Comparison of ENCODE assay signal across 29 mouse cellular contexts in genomic region chr17:26784525-26784924, GRCm38 (mm10). TPM values are rescaled to one million over a fixed set of nuclear protein-coding genes. Genes with fewer than 3 reads are reported as not detected.
DNase-seq lines count a peak whose midpoint lies in the region; ATAC-seq and TF ChIP-seq lines count a peak whose summit lies in the region.
"Had no signal": no experiment of that assay in that cellular context is flagged by ENCODE, and none has a peak within 500 bp of the region (broad histone marks: within the 10 kb centered on the region; RNA-seq: fewer than 3 reads in every experiment).

No protein-coding gene starts in this region.

- no peak overlapping the region for H3K9ac ChIP-seq in liver, embryonic 11.5 days (ENCODE audit: low read depth, low read length)
- H3K9ac ChIP-seq in liver, postnatal 0 days (replicated peaks): no peak overlapping the region
- H3K9ac ChIP-seq in stomach, postnatal 0 days (ENCODE audit: low read length): no peak overlapping the region
- H3K9ac ChIP-seq: embryonic facial prominence, embryonic 12.5 days; hindbrain, embryonic 12.5 days; intestine, embryonic 15.5 days; limb, embryonic 15.5 days; lung, embryonic 14.5 days; midbrain, embryonic 12.5 days; neural tube, embryonic 13.5 days had no signal

- intact Hi-C loops in gastrocnemius, postnatal 14 days (cut with DNase I; ENCODE audit: low total_unique reads): no loop called here

- H3K4me3 ChIP-seq in liver, embryonic 11.5 days (ENCODE audit: low read depth, low read length): no peak overlapping the region
- H3K4me3 ChIP-seq in liver, postnatal 0 days (ENCODE audit: low read depth, low read length): no peak overlapping the region
- no peak overlapping the region for H3K4me3 ChIP-seq in stomach, postnatal 0 days (ENCODE audit: low read depth, low read length)
- H3K4me3 ChIP-seq: embryonic facial prominence, embryonic 12.5 days; hindbrain, embryonic 12.5 days; intestine, embryonic 15.5 days; limb, embryonic 10.5 days; limb, embryonic 15.5 days; midbrain, embryonic 12.5 days; neural tube, embryonic 13.5 days had no signal

- no peak overlapping the region for H3K4me2 ChIP-seq in liver, embryonic 11.5 days
- H3K4me2 ChIP-seq in liver, postnatal 0 days (ENCODE audit: low read depth, low read length): no peak overlapping the region
- no peak overlapping the region for H3K4me2 ChIP-seq in stomach, postnatal 0 days (replicated peaks; ENCODE audit: low read depth)
- H3K4me2 ChIP-seq: embryonic facial prominence, embryonic 12.5 days; hindbrain, embryonic 12.5 days; intestine, embryonic 15.5 days; limb, embryonic 15.5 days; lung, embryonic 14.5 days; midbrain, embryonic 12.5 days; neural tube, embryonic 13.5 days had no signal

- ATAC-seq in liver, embryonic 11.5 days (replicated peaks; ENCODE audit: low FRiP score): no peak
- ATAC-seq in liver, postnatal 0 days: no peak
- ATAC-seq in stomach, postnatal 0 days (ENCODE audit: low FRiP score, low TSS enrichment): no peak
- ATAC-seq: CD4-positive, CD25-positive, alpha-beta regulatory T cell, adult 4 months; forebrain, embryonic 16.5 days; hindbrain, postnatal 0 days; intestine, embryonic 15.5 days had no signal

- H3K36me3 ChIP-seq in liver, embryonic 11.5 days (ENCODE audit: control insufficient read depth, insufficient read depth, low read length): peaks cover 17% of the 10 kb centered on the region
- peaks cover 40% of the 10 kb centered on the region for H3K36me3 ChIP-seq in liver, postnatal 0 days (replicated peaks; ENCODE audit: insufficient read depth, low read length)
- H3K36me3 ChIP-seq in stomach, postnatal 0 days (ENCODE audit: control insufficient read depth, insufficient read depth, low read length): peaks cover 4% of the 10 kb centered on the region; the same call in 1 of the 2 replicates

- no peaks in the 10 kb centered on the region for H3K27me3 ChIP-seq in liver, embryonic 11.5 days (replicated peaks; ENCODE audit: control insufficient read depth, insufficient read depth, low read length)
- no peaks in the 10 kb centered on the region for H3K27me3 ChIP-seq in liver, postnatal 0 days (ENCODE audit: insufficient read depth, low read length)
- H3K27me3 ChIP-seq in stomach, postnatal 0 days (ENCODE audit: control insufficient read depth, insufficient read depth, low read length): no peaks in the 10 kb centered on the region
- H3K27me3 ChIP-seq: embryonic facial prominence, embryonic 12.5 days; hindbrain, embryonic 12.5 days; intestine, embryonic 15.5 days; limb, embryonic 15.5 days; neural tube, embryonic 13.5 days had no signal

- WGBS in liver, embryonic 11.5 days: 86% methylated on average over 8 of the region's 8 CpGs
- WGBS in liver, postnatal 0 days (ENCODE audit: insufficient replicate concordance): 75% methylated on average over 8 of the region's 8 CpGs
- WGBS in stomach, postnatal 0 days: 86% methylated on average over 8 of the region's 8 CpGs

- no peaks in the 10 kb centered on the region for H3K9me3 ChIP-seq in liver, embryonic 11.5 days (ENCODE audit: control insufficient read depth, low read length)
- H3K9me3 ChIP-seq in liver, postnatal 0 days (ENCODE audit: low read length): no peaks in the 10 kb centered on the region
- H3K9me3 ChIP-seq in stomach, postnatal 0 days (ENCODE audit: control insufficient read depth, low read length): no peaks in the 10 kb centered on the region
- H3K9me3 ChIP-seq: embryonic facial prominence, embryonic 12.5 days; hindbrain, embryonic 12.5 days; intestine, embryonic 15.5 days; limb, embryonic 10.5 days; limb, embryonic 15.5 days; midbrain, embryonic 12.5 days; neural tube, embryonic 13.5 days had no signal

- DNase-seq in c-Kit-positive CD71-positive TER-119-positive erythroid progenitor cells, embryonic 14.5 days (ENCODE audit: low spot score): peak; percentile 48
- peak; percentile 17 for DNase-seq in liver, embryonic 11.5 days (ENCODE audit: low spot score)
- no peak for DNase-seq in liver, postnatal 0 days
- peak; percentile 12 for DNase-seq in stomach, postnatal 0 days (ENCODE audit: low spot score)
- DNase-seq in gastrocnemius, postnatal 14 days: no peak
- no peak for DNase-seq in left cerebral cortex, adult 11 months (ENCODE audit: low spot score)
- DNase-seq in adipocyte (ENCODE audit: low spot score): no peak
- DNase-seq: adrenal gland, adult 2 months; adrenal gland, postnatal 36 days; cerebellum, adult 11 months; cerebellum, adult 9-10 months; cerebellum, postnatal 36 days; embryo, embryonic 11 days; kidney, adult 8-10 months; layer of hippocampus, postnatal 36 days; lung, embryonic 14.5 days; lung, postnatal 14 days; thymus, adult 2 months had no signal

- peaks cover 7% of the 10 kb centered on the region; the same call in 1 of the 2 replicates for H3K4me1 ChIP-seq in liver, embryonic 11.5 days (replicated peaks; ENCODE audit: control insufficient read depth, insufficient read depth, low read length)
- H3K4me1 ChIP-seq in liver, postnatal 0 days (ENCODE audit: insufficient read depth): peaks cover 13% of the 10 kb centered on the region
- no peaks in the 10 kb centered on the region for H3K4me1 ChIP-seq in stomach, postnatal 0 days (replicated peaks; ENCODE audit: control insufficient read depth, insufficient read depth)

- no peak for TF ChIP-seq CTCF in liver, postnatal 0 days (IDR thresholded peaks at IDR 0.05; ENCODE audit: low read depth)
- no peak for TF ChIP-seq CTCF in stomach, postnatal 0 days (IDR thresholded peaks at IDR 0.05; ENCODE audit: low read depth)

- TF ChIP-seq EP300 in liver, postnatal 0 days (IDR thresholded peaks at IDR 0.05; ENCODE audit: low read depth): peak; percentile 51; the same call in 1 of the 2 replicates
- no peak for TF ChIP-seq EP300 in stomach, postnatal 0 days (optimal IDR thresholded peaks at IDR 0.05)

- no peak overlapping the region for H3K27ac ChIP-seq in liver, embryonic 11.5 days (ENCODE audit: low read depth, low read length)
- H3K27ac ChIP-seq in liver, postnatal 0 days (ENCODE audit: low read depth): no peak overlapping the region
- no peak overlapping the region for H3K27ac ChIP-seq in stomach, postnatal 0 days (replicated peaks)
- H3K27ac ChIP-seq: embryonic facial prominence, embryonic 12.5 days; hindbrain, embryonic 12.5 days; hindbrain, postnatal 0 days; intestine, embryonic 15.5 days; kidney, postnatal 0 days; limb, embryonic 10.5 days; limb, embryonic 15.5 days; midbrain, embryonic 12.5 days; neural tube, embryonic 13.5 days had no signal

RNA-seq across cellular contexts. Expression of gene Bnip1, which starts 3.7 kb away (rescaled TPM):
- 44.0 TPM in 2 replicates for polyA plus RNA-seq in liver, embryonic 11.5 days (2014; fragmentation: Nextera tagmentation; extraction: Ambion mirVana)
- 18.6 and 19.7 TPM in 2 replicates for polyA plus RNA-seq in liver, postnatal 0 days (2015; fragmentation: Nextera tagmentation; extraction: Ambion mirVana)
- 33.3 and 33.9 TPM in 2 replicates for polyA plus RNA-seq in stomach, postnatal 0 days (2015; fragmentation: Nextera tagmentation; extraction: Ambion mirVana)
- 10 to 100 TPM; 18.7 to 22.5 TPM for total RNA-seq in gastrocnemius, postnatal 14 days (2021)

Comparison
In these comparisons a context has a peak if more than half of its experiments do, and no peak if none do; other contexts are left out.
1. DNase-seq: peak in c-Kit-positive CD71-positive TER-119-positive erythroid progenitor cells, embryonic 14.5 days (single experiment), liver, embryonic 11.5 days (single experiment) and stomach, postnatal 0 days (single experiment); none in liver, postnatal 0 days (single experiment), gastrocnemius, postnatal 14 days (single experiment), left cerebral cortex, adult 11 months (single experiment) and adipocyte (single experiment).